In the genomic region with DNA sequence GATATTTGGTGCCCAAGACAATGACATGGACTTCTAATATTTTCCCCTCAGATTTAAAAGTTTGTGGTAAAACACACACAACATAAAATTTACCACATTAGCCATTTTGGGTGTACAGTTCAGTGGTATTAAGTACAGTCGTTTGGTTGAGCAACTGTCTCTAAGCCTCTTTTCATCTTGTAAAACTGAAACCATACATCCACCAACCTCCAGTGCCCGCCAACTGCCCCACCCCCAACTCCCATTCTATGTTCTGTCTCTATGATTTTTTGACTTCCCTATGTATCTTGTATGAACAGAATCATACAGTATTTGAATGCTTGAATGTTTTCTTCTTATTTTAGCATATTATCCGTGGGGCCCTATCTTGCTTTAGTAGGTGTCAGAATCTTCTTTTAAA, we compare ENCODE assay signal across 27 mouse cellular contexts. TPM values are rescaled to one million over a fixed set of nuclear protein-coding genes. Genes with fewer than 3 reads are reported as not detected.
DNase-seq lines count a peak whose midpoint lies in the region; ATAC-seq lines count a peak whose summit lies in the region.
"Had no signal": no experiment of that assay in that cellular context is flagged by ENCODE, and none has a peak within 500 bp of the region (broad histone marks: within the 10 kb centered on the region; RNA-seq: fewer than 3 reads in every experiment).

No protein-coding gene starts in this region.

- no peaks in the 10 kb centered on the region for H3K9me3 ChIP-seq in hindbrain, embryonic 10.5 days
- H3K9me3 ChIP-seq in hindbrain, embryonic 14.5 days (ENCODE audit: control insufficient read depth, low read length) = no peaks in the 10 kb centered on the region
- no peaks in the 10 kb centered on the region for H3K9me3 ChIP-seq in embryonic facial prominence, embryonic 10.5 days
- no peaks in the 10 kb centered on the region for H3K9me3 ChIP-seq in neural tube, embryonic 15.5 days (replicated peaks)
- H3K9me3 ChIP-seq: heart, embryonic 10.5 days; heart, embryonic 15.5 days; hindbrain, embryonic 13.5 days; limb, embryonic 10.5 days; limb, embryonic 15.5 days; liver, embryonic 13.5 days had no signal

- ATAC-seq in hindbrain, embryonic 14.5 days (ENCODE audit: low FRiP score) = no peak
- no peak for ATAC-seq in neural tube, embryonic 15.5 days (ENCODE audit: low FRiP score)
- ATAC-seq: forebrain, embryonic 14.5 days; lung, postnatal 0 days had no signal

- H3K27me3 ChIP-seq in hindbrain, embryonic 10.5 days (ENCODE audit: insufficient read depth, poor library complexity, severe bottlenecking) = peaks cover 54% of the 10 kb centered on the region
- H3K27me3 ChIP-seq in hindbrain, embryonic 14.5 days (ENCODE audit: control insufficient read depth, insufficient read depth, low read length) = peaks cover 27% of the 10 kb centered on the region
- H3K27me3 ChIP-seq in embryonic facial prominence, embryonic 10.5 days (replicated peaks; ENCODE audit: low read depth, poor library complexity, severe bottlenecking) = peaks cover 57% of the 10 kb centered on the region
- peaks cover 27% of the 10 kb centered on the region for H3K27me3 ChIP-seq in neural tube, embryonic 15.5 days (replicated peaks)
- H3K27me3 ChIP-seq: limb, embryonic 15.5 days had no signal

- peak overlapping the region; percentile 89 for H3K27ac ChIP-seq in hindbrain, embryonic 10.5 days
- no peak overlapping the region for H3K27ac ChIP-seq in hindbrain, embryonic 14.5 days
- H3K27ac ChIP-seq in embryonic facial prominence, embryonic 10.5 days (replicated peaks) = peak overlapping the region; percentile 82; the same call in 1 of the 2 replicates
- no peak overlapping the region for H3K27ac ChIP-seq in neural tube, embryonic 15.5 days (replicated peaks)
- H3K27ac ChIP-seq: heart, embryonic 10.5 days; heart, embryonic 15.5 days; hindbrain, embryonic 13.5 days; limb, embryonic 15.5 days; liver, embryonic 13.5 days had no signal

- no peak overlapping the region for H3K4me2 ChIP-seq in hindbrain, embryonic 14.5 days (replicated peaks)
- H3K4me2 ChIP-seq in neural tube, embryonic 15.5 days = no peak overlapping the region
- H3K4me2 ChIP-seq: heart, embryonic 15.5 days; hindbrain, embryonic 13.5 days; limb, embryonic 15.5 days; liver, embryonic 13.5 days had no signal

- no peak overlapping the region for H3K9ac ChIP-seq in hindbrain, embryonic 14.5 days
- no peak overlapping the region for H3K9ac ChIP-seq in neural tube, embryonic 15.5 days (replicated peaks)
- H3K9ac ChIP-seq: heart, embryonic 15.5 days; hindbrain, embryonic 13.5 days; limb, embryonic 15.5 days; liver, embryonic 13.5 days had no signal

- H3K4me3 ChIP-seq in hindbrain, embryonic 10.5 days = no peak overlapping the region
- no peak overlapping the region for H3K4me3 ChIP-seq in hindbrain, embryonic 14.5 days (replicated peaks; ENCODE audit: low read length)
- no peak overlapping the region for H3K4me3 ChIP-seq in embryonic facial prominence, embryonic 10.5 days
- H3K4me3 ChIP-seq in neural tube, embryonic 15.5 days (replicated peaks) = no peak overlapping the region
- H3K4me3 ChIP-seq: heart, embryonic 10.5 days; heart, embryonic 15.5 days; hindbrain, embryonic 13.5 days; limb, embryonic 10.5 days; limb, embryonic 15.5 days; liver, embryonic 13.5 days had no signal

- 86% methylated on average over 3 of the region's 3 CpGs for WGBS in hindbrain, embryonic 10.5 days
- 82% methylated on average over 3 of the region's 3 CpGs for WGBS in hindbrain, embryonic 14.5 days
- 82% methylated on average over 3 of the region's 3 CpGs for WGBS in embryonic facial prominence, embryonic 10.5 days
- WGBS in neural tube, embryonic 15.5 days = 87% methylated on average over 3 of the region's 3 CpGs

- H3K4me1 ChIP-seq in hindbrain, embryonic 10.5 days (replicated peaks) = peaks cover 53% of the 10 kb centered on the region
- peaks cover 14% of the 10 kb centered on the region for H3K4me1 ChIP-seq in hindbrain, embryonic 14.5 days (replicated peaks; ENCODE audit: control insufficient read depth, insufficient read depth, low read length)
- peaks cover 54% of the 10 kb centered on the region for H3K4me1 ChIP-seq in embryonic facial prominence, embryonic 10.5 days
- peaks cover 13% of the 10 kb centered on the region for H3K4me1 ChIP-seq in neural tube, embryonic 15.5 days

- no peak for DNase-seq in hindbrain, embryonic 10.5 days (ENCODE audit: low spot score)
- DNase-seq in hindbrain, embryonic 14.5 days (ENCODE audit: low spot score) = no peak
- DNase-seq in CD4-positive, CD25-positive, alpha-beta regulatory T cell, adult 2 months (ENCODE audit: low read depth, low spot score) = peak; percentile 66
- no peak for DNase-seq in embryonic facial prominence, embryonic 10.5 days (ENCODE audit: low spot score)
- DNase-seq in naive thymus-derived CD4-positive, alpha-beta T cell, adult 2 months (ENCODE audit: low read depth) = peak; percentile 74
- no peak for DNase-seq in cerebellum, postnatal 25 days
- DNase-seq in Muller cell, postnatal 12 days (ENCODE audit: inconsistent ontology term) = no peak
- DNase-seq: adrenal gland, postnatal 10 days; cerebellum, adult 8-10 months; gastrocnemius, postnatal 14 days; heart, adult 11 months; heart, postnatal 36 days; kidney, adult 18-20 months; kidney, postnatal 36 days; liver, embryonic 13.5 days; lung, adult 18-20 months; lung, postnatal 4 days; midbrain, embryonic 14.5 days; right cerebral cortex, adult 18-20 months had no signal

- H3K36me3 ChIP-seq in hindbrain, embryonic 10.5 days = no peaks in the 10 kb centered on the region
- H3K36me3 ChIP-seq in hindbrain, embryonic 14.5 days (replicated peaks; ENCODE audit: control insufficient read depth, insufficient read depth) = no peaks in the 10 kb centered on the region
- no peaks in the 10 kb centered on the region for H3K36me3 ChIP-seq in embryonic facial prominence, embryonic 10.5 days (replicated peaks)
- H3K36me3 ChIP-seq in neural tube, embryonic 15.5 days = no peaks in the 10 kb centered on the region
- H3K36me3 ChIP-seq: heart, embryonic 10.5 days; heart, embryonic 15.5 days; hindbrain, embryonic 13.5 days; limb, embryonic 10.5 days; limb, embryonic 15.5 days; liver, embryonic 13.5 days had no signal

RNA-seq across cellular contexts. Expression of gene Cd247, which starts 24.3 kb away (rescaled TPM):
- polyA plus RNA-seq in hindbrain, embryonic 10.5 days (2016; fragmentation: Nextera tagmentation; extraction: Ambion mirVana) = 1.0 and 1.2 TPM in 2 replicates
- 0.54 and 0.90 TPM in 2 replicates for polyA plus RNA-seq in hindbrain, embryonic 14.5 days (2014; fragmentation: Nextera tagmentation; extraction: Ambion mirVana)
- polyA plus RNA-seq in embryonic facial prominence, embryonic 10.5 days (2016; fragmentation: Nextera tagmentation; extraction: Ambion mirVana) = 1.6 and 1.7 TPM in 2 replicates
- 0.70 and 7.6 TPM in 2 replicates for polyA plus RNA-seq in neural tube, embryonic 15.5 days (2015; fragmentation: Nextera tagmentation; extraction: Ambion mirVana)

RNA-seq across cellular contexts. Expression of gene Creg1, which starts 49.2 kb away (rescaled TPM):
- polyA plus RNA-seq in hindbrain, embryonic 10.5 days (2016; fragmentation: Nextera tagmentation; extraction: Ambion mirVana) = 30.0 and 40.7 TPM in 2 replicates
- polyA plus RNA-seq in hindbrain, embryonic 14.5 days (2014; fragmentation: Nextera tagmentation; extraction: Ambion mirVana) = 35.2 and 36.5 TPM in 2 replicates
- 32.4 and 40.5 TPM in 2 replicates for polyA plus RNA-seq in embryonic facial prominence, embryonic 10.5 days (2016; fragmentation: Nextera tagmentation; extraction: Ambion mirVana)
- 45.7 and 47.1 TPM in 2 replicates for polyA plus RNA-seq in neural tube, embryonic 15.5 days (2015; fragmentation: Nextera tagmentation; extraction: Ambion mirVana)

Comparison
In these comparisons a context has a peak if more than half of its experiments do, and no peak if none do; other contexts are left out.
1. H3K27ac ChIP-seq: peak in hindbrain, embryonic 10.5 days (single experiment) and embryonic facial prominence, embryonic 10.5 days (single experiment); none in hindbrain, embryonic 14.5 days (single experiment) and neural tube, embryonic 15.5 days (single experiment).
2. DNase-seq: peak in CD4-positive, CD25-positive, alpha-beta regulatory T cell, adult 2 months (single experiment) and naive thymus-derived CD4-positive, alpha-beta T cell, adult 2 months (single experiment); none in hindbrain, embryonic 10.5 days (single experiment), hindbrain, embryonic 14.5 days (single experiment), embryonic facial prominence, embryonic 10.5 days (single experiment), cerebellum, postnatal 25 days (0 of 2) and Muller cell, postnatal 12 days (single experiment).